Mouse (Mus musculus) embryonic facial prominence, embryonic 13.5 days (tissue): ENCODE data around the gene Pacsin3. TPM values are rescaled to one million over a fixed set of nuclear protein-coding genes. Genes with fewer than 3 reads are reported as not detected.
A peak's percentile ranks its signal among the peaks of the same experiment; 100 is the strongest.
"Not testable (repeated sequence)": the region's sequence is repeated elsewhere in the genome, so short reads cannot be mapped to it uniquely, and the experiment has no call there.

Source experiments
- ATAC-seq: fragments of 200-750 bp; cut with Nextera tagmentation; 2 replicates; pipeline ENCODE4 v1.8.0; 2017; ENCODE audit warnings: low read depth; ENCODE audit not compliant: insufficient number of reproducible peaks, insufficient read depth, low FRiP score, low TSS enrichment
- H3K27ac ChIP-seq: fragments of 300-500 bp; sonication (generic); 2 replicates; pipeline ENCODE4 v1.5.1; 2015; ENCODE audit warnings: moderate library complexity, mild to moderate bottlenecking, inconsistent platforms
- H3K27me3 ChIP-seq: fragments of 300-500 bp; sonication (generic); 2 replicates; pipeline ENCODE4 v1.6.1; 2015; ENCODE audit warnings: mild to moderate bottlenecking, inconsistent platforms
- H3K36me3 ChIP-seq: fragments of 300-500 bp; sonication (generic); 2 replicates; pipeline ENCODE4 v1.6.1; 2015; ENCODE audit warnings: mild to moderate bottlenecking, inconsistent platforms
- H3K4me1 ChIP-seq: fragments of 300-500 bp; sonication (generic); 2 replicates; pipeline ENCODE4 v1.6.1; 2015; ENCODE audit warnings: inconsistent platforms
- H3K4me2 ChIP-seq: fragments of 300-500 bp; sonication (generic); 2 replicates; pipeline ENCODE4 v1.6.1; 2015; ENCODE audit warnings: moderate library complexity, mild to moderate bottlenecking, inconsistent platforms
- H3K4me3 ChIP-seq: fragments of 300-500 bp; sonication (generic); 2 replicates; pipeline ENCODE4 v1.5.1; 2015; ENCODE audit warnings: mild to moderate bottlenecking, inconsistent platforms
- H3K9ac ChIP-seq: fragments of 300-500 bp; sonication (generic); 2 replicates; pipeline ENCODE4 v1.6.1; 2015; ENCODE audit warnings: mild to moderate bottlenecking, inconsistent platforms
- H3K9me3 ChIP-seq: fragments of 300-500 bp; sonication (generic); 2 replicates; pipeline ENCODE4 v1.6.1; 2016; ENCODE audit warnings: inconsistent platforms
- WGBS: fragments of 180-500 bp; shearing (Covaris S2); methylation state at CpG from one replicate; pipeline ENCODE4 v1.1.7; 2015; ENCODE audit warnings: mixed read lengths; 5-methylcytosine and 5-hydroxymethylcytosine counted together
- polyA plus RNA-seq: library from polyadenylated mRNA; unstranded; fragments of >200 nt; fragmentation: Nextera tagmentation; extraction: Ambion mirVana; gene quantifications from 2 replicates; pipeline ENCODE4 v1.2.1, GENCODE M21; 2015

Pacsin3 gene
- polyA plus RNA-seq: 42.1 and 44.2 TPM in 2 replicates

GRCm38 (mm10) chr2:91255661-91256150, at the start of gene Pacsin3:
Gene Pacsin3, plus strand, starts transcription at chr2:91255954.
- Histone ChIP-seq H3K9ac (peak within 1 kb of the TSS; percentile 80), H3K4me3 (peak within 1 kb of the TSS; percentile 68), H3K4me1 (peaks cover 41% of the 10 kb centered on the region), H3K27me3 (peaks cover 20% of the 10 kb centered on the region), H3K36me3 (peaks cover 11% of the 10 kb centered on the region), H3K4me2 (peak within 1 kb of the TSS; percentile 89), H3K9me3 (no peaks in the 10 kb centered on the region), H3K27ac (peak within 1 kb of the TSS; percentile 85)
- no peak for ATAC-seq
- WGBS: under 1% methylated on average over 27 of the region's 27 CpGs

GRCm38 (mm10) chr2:91206254-91206775, 49.4 kb upstream of the Pacsin3 start:
- peaks cover 22% of the 10 kb centered on the region for H3K4me1 ChIP-seq
- no peak overlapping the region for H3K9ac ChIP-seq
- H3K4me3 ChIP-seq: no peak overlapping the region
- H3K9me3 ChIP-seq: no peaks in the 10 kb centered on the region
- H3K4me2 ChIP-seq: no peak overlapping the region
- ATAC-seq: no peak
- H3K36me3 ChIP-seq: peaks cover 64% of the 10 kb centered on the region
- H3K27me3 ChIP-seq: no peaks in the 10 kb centered on the region
- WGBS: 93% methylated on average over 9 of the region's 9 CpGs
- no peak overlapping the region for H3K27ac ChIP-seq

GRCm38 (mm10) chr2:91213311-91213710, 42.4 kb upstream of the Pacsin3 start:
- no peak overlapping the region for H3K4me2 ChIP-seq
- peaks cover 76% of the 10 kb centered on the region for H3K36me3 ChIP-seq
- no peak overlapping the region for H3K4me3 ChIP-seq
- no peaks in the 10 kb centered on the region for H3K4me1 ChIP-seq
- H3K9ac ChIP-seq: no peak overlapping the region
- no peak for ATAC-seq
- H3K27ac ChIP-seq: no peak overlapping the region
- H3K9me3 ChIP-seq: no peaks in the 10 kb centered on the region
- H3K27me3 ChIP-seq: no peaks in the 10 kb centered on the region

GRCm38 (mm10) chr2:91217032-91217431, 38.7 kb upstream of the Pacsin3 start:
- peaks cover 41% of the 10 kb centered on the region for H3K36me3 ChIP-seq
- H3K4me2 ChIP-seq: no peak overlapping the region
- 67% methylated on average over 4 of the region's 4 CpGs for WGBS

GRCm38 (mm10) chr2:91220501-91220900, 35.3 kb upstream of the Pacsin3 start:
- Histone ChIP-seq H3K27ac (no peak overlapping the region), H3K4me3 (no peak overlapping the region)
- WGBS: 94% methylated on average over 3 of the region's 3 CpGs

More at GRCm38 (mm10) chr2:91217032-91217431, 38.7 kb upstream of the Pacsin3 start:
- Histone ChIP-seq H3K27ac (no peak overlapping the region), H3K27me3 (no peaks in the 10 kb centered on the region), H3K9ac (0 out of 2 replicates have a peak overlapping the region, but pooled peaks have one; percentile 6), H3K9me3 (no peaks in the 10 kb centered on the region), H3K4me3 (no peak overlapping the region), H3K4me1 (no peaks in the 10 kb centered on the region)
- no peak for ATAC-seq

GRCm38 (mm10) chr2:91223614-91224013, 32.1 kb upstream of the Pacsin3 start:
- Histone ChIP-seq H3K9me3 (no peaks in the 10 kb centered on the region), H3K4me1 (no peaks in the 10 kb centered on the region), H3K4me2 (no peak overlapping the region), H3K27me3 (no peaks in the 10 kb centered on the region), H3K4me3 (no peak overlapping the region), H3K27ac (no peak overlapping the region), H3K36me3 (peaks cover 3% of the 10 kb centered on the region), H3K9ac (no peak overlapping the region)
- WGBS: 89% methylated on average over 2 of the region's 2 CpGs
- ATAC-seq: no peak

More at GRCm38 (mm10) chr2:91220501-91220900, 35.3 kb upstream of the Pacsin3 start:
- Histone ChIP-seq H3K9ac (no peak overlapping the region), H3K4me2 (no peak overlapping the region), H3K36me3 (peaks cover 16% of the 10 kb centered on the region), H3K27me3 (no peaks in the 10 kb centered on the region), H3K4me1 (no peaks in the 10 kb centered on the region), H3K9me3 (no peaks in the 10 kb centered on the region)
- ATAC-seq: no peak

- Histone ChIP-seq H3K4me3 (no peak overlapping the region), H3K27me3 (no peaks in the 10 kb centered on the region), H3K9ac (no peak overlapping the region), H3K36me3 (peaks cover 11% of the 10 kb centered on the region), H3K4me2 (no peak overlapping the region), H3K4me1 (no peaks in the 10 kb centered on the region), H3K27ac (0 out of 2 replicates have a peak overlapping the region, but pooled peaks have one; percentile 16), H3K9me3 (no peaks in the 10 kb centered on the region)
- WGBS: 55% methylated on average over 2 of the region's 2 CpGs
- ATAC-seq: no peak
These were observed 26.0 kb upstream of the Pacsin3 start for GRCm38 (mm10) chr2:91229735-91230134.

GRCm38 (mm10) chr2:91236601-91237510, 18.9 kb upstream of the Pacsin3 start, which contains the start of gene Ddb2:
Gene Ddb2, minus strand, starts transcription at chr2:91236982.
- Histone ChIP-seq H3K4me1 (0 out of 2 replicates have a peak, but pooled peaks cover 9% of the 10 kb centered on the region), H3K27ac (peak within 1 kb of the TSS; percentile 86), H3K9me3 (no peaks in the 10 kb centered on the region), H3K4me3 (peak within 1 kb of the TSS; percentile 68), H3K36me3 (peaks cover 8% of the 10 kb centered on the region), H3K9ac (peak within 1 kb of the TSS; percentile 83), H3K27me3 (no peaks in the 10 kb centered on the region), H3K4me2 (peak within 1 kb of the TSS; percentile 80)
- peak; percentile 98 for ATAC-seq
- under 1% methylated on average over 48 of the region's 48 CpGs for WGBS

- peak overlapping the region; percentile 83 for H3K9ac ChIP-seq
- WGBS: 30% methylated on average over 4 of the region's 4 CpGs
- ATAC-seq: not testable (repeated sequence)
These were observed 18.2 kb upstream of the Pacsin3 start for GRCm38 (mm10) chr2:91237511-91238080.

GRCm38 (mm10) chr2:91242547-91242946, 13.2 kb upstream of the Pacsin3 start:
- ATAC-seq: no peak

More at GRCm38 (mm10) chr2:91237511-91238080, 18.2 kb upstream of the Pacsin3 start:
- H3K27me3 ChIP-seq, H3K9me3 ChIP-seq, H3K36me3 ChIP-seq, H3K4me1 ChIP-seq: not testable (repeated sequence)
- peak overlapping the region; percentile 68 for H3K4me3 ChIP-seq
- peak overlapping the region; percentile 86 for H3K27ac ChIP-seq
- peak overlapping the region; percentile 80 for H3K4me2 ChIP-seq

GRCm38 (mm10) chr2:91243416-91243815, 12.3 kb upstream of the Pacsin3 start:
- H3K4me1 ChIP-seq: peaks cover 7% of the 10 kb centered on the region; the same call in 1 of the 2 replicates
- H3K4me2 ChIP-seq: no peak overlapping the region
- H3K4me3 ChIP-seq: no peak overlapping the region
- no peaks in the 10 kb centered on the region for H3K36me3 ChIP-seq
- no peaks in the 10 kb centered on the region for H3K9me3 ChIP-seq
- H3K27ac ChIP-seq: peak overlapping the region; percentile 58
- ATAC-seq: no peak
- no peak overlapping the region for H3K9ac ChIP-seq
- 44% methylated on average over 3 of the region's 3 CpGs for WGBS
- H3K27me3 ChIP-seq: no peaks in the 10 kb centered on the region

More at GRCm38 (mm10) chr2:91242547-91242946, 13.2 kb upstream of the Pacsin3 start:
- H3K36me3 ChIP-seq: no peaks in the 10 kb centered on the region
- peaks cover 11% of the 10 kb centered on the region; the same call in 1 of the 2 replicates for H3K4me1 ChIP-seq
- H3K4me2 ChIP-seq: no peak overlapping the region
- H3K27ac ChIP-seq: no peak overlapping the region
- H3K9ac ChIP-seq: no peak overlapping the region
- no peaks in the 10 kb centered on the region for H3K9me3 ChIP-seq
- H3K27me3 ChIP-seq: no peaks in the 10 kb centered on the region
- WGBS: 64% methylated on average over 5 of the region's 5 CpGs
- no peak overlapping the region for H3K4me3 ChIP-seq
